Mouse (Mus musculus) midbrain, embryonic 14.5 days (tissue): ENCODE measurements at regions not wholly inside any gene's neighbourhood (a gene's known extent, or its start where the extent isn't known, plus 50 kb on each side); places are given as distances from the start of the nearest gene placed in this dataset.

ENCODE experiments used
- ATAC-seq: fragments of 200-750 bp; cut with Nextera tagmentation; 2 replicates; pipeline ENCODE4 v1.8.0; 2017; ENCODE audit warnings: moderate number of reproducible peaks, moderate library complexity; ENCODE audit not compliant: low FRiP score, low TSS enrichment
- DNase-seq: peaks from one replicate; pipeline ENCODE4 v3.0.0-alpha.2; 2015
- H3K27ac ChIP-seq: fragments of 300-500 bp; sonication (generic); replicated peaks from 2 replicates; pipeline ENCODE4 v1.5.1; 2014; ENCODE audit warnings: mild to moderate bottlenecking, low read depth, low read length, moderate library complexity
- H3K27me3 ChIP-seq: fragments of 300-500 bp; sonication (generic); 2 replicates; pipeline ENCODE4 v1.6.1; 2014; ENCODE audit warnings: low read length, control low read depth, mixed read lengths; ENCODE audit not compliant: control insufficient read depth, insufficient read depth
- H3K36me3 ChIP-seq: fragments of 300-500 bp; sonication (generic); 2 replicates; pipeline ENCODE4 v1.6.1; 2014; ENCODE audit warnings: low read length, control low read depth; ENCODE audit not compliant: control insufficient read depth, insufficient read depth
- H3K4me1 ChIP-seq: fragments of 300-500 bp; sonication (generic); 2 replicates; pipeline ENCODE4 v1.6.1; 2014; ENCODE audit warnings: mild to moderate bottlenecking, antibody characterized with exemption, low read length, control low read depth; ENCODE audit not compliant: control insufficient read depth, insufficient read depth
- H3K4me2 ChIP-seq: fragments of 300-500 bp; sonication (generic); 2 replicates; pipeline ENCODE4 v1.6.1; 2014; ENCODE audit warnings: mild to moderate bottlenecking, low read length, moderate library complexity
- H3K4me3 ChIP-seq: fragments of 300-500 bp; sonication (generic); replicated peaks from 2 replicates; pipeline ENCODE4 v1.5.1; 2014; ENCODE audit warnings: low read depth, low read length
- H3K9ac ChIP-seq: fragments of 300-500 bp; sonication (generic); replicated peaks from 2 replicates; pipeline ENCODE4 v1.6.1; 2014; ENCODE audit warnings: mild to moderate bottlenecking, low read length, moderate library complexity
- H3K9me3 ChIP-seq: fragments of 300-500 bp; sonication (generic); 2 replicates; pipeline ENCODE4 v1.6.1; 2016; ENCODE audit warnings: low read length, control low read depth, mixed read lengths; ENCODE audit not compliant: control insufficient read depth
- WGBS: fragments of 180-500 bp; shearing (Covaris S2); extraction: QIAGEN DNeasy Blood & Tissue Kit; methylation state at CpG from one replicate; pipeline ENCODE4 v1.1.7; 2014; 5-methylcytosine and 5-hydroxymethylcytosine counted together

DNA sequence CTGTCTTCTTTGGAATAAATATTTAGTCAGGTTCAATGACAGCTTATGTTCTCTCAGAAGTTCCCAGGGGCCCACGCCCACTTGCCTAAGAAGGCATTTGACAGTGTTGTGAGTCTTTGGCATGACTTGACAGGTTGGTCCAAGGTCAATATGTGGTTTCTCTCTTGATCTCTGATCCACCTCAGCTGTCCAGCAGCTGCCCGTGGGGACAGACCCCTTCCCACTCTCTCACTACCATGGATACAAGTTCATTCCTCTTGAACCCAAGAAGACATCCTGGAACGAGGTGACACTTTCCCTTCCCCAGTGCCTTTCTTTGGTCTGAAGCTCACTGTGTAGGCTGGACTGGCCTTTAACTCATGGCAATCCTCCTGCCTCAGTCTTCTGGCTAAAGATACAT lies 145.0 kb upstream of the Lef1 start:
- ATAC-seq (no peak), DNase-seq (no peak)
- Histone ChIP-seq H3K4me3 (no peak overlapping the region), H3K4me1 (peaks cover 43% of the 10 kb centered on the region), H3K9ac (no peak overlapping the region), H3K36me3 (no peaks in the 10 kb centered on the region), H3K27me3 (no peaks in the 10 kb centered on the region), H3K9me3 (no peaks in the 10 kb centered on the region), H3K4me2 (no peak overlapping the region), H3K27ac (peak overlapping the region; percentile 89; the same call in 1 of the 2 replicates)
- 95% methylated on average over 3 of the region's 3 CpGs for WGBS

DNA sequence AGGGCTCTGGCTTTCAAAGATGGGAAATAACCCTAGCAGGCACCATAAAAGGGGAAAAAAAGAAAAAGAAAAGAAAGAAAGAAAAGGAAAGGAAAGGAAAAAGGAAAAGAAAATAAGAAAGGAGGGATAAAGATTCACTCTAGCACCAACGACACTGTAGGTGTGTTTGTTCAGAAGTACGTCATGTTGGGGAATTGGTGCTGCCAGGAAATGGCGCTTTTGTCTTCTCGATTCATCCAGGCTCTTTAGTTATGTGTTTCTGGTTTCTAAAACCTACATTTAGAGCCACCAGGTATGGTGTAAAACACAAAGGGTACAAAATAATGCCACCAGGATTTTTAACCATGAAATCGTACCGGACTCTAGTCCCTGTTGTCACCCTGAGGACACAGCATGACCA lies 146.2 kb upstream of the Lef1 start:
- no peaks in the 10 kb centered on the region for H3K9me3 ChIP-seq
- H3K27me3 ChIP-seq, result no peaks in the 10 kb centered on the region
- no peak overlapping the region for H3K4me3 ChIP-seq
- peak overlapping the region; percentile 89 for H3K27ac ChIP-seq
- 48% methylated on average over 6 of the region's 6 CpGs for WGBS
- no peaks in the 10 kb centered on the region for H3K36me3 ChIP-seq
- ATAC-seq, result no peak
- DNase-seq, result no peak
- H3K4me1 ChIP-seq, result peaks cover 43% of the 10 kb centered on the region
- H3K4me2 ChIP-seq, result peak overlapping the region; percentile 45
- H3K9ac ChIP-seq, result no peak overlapping the region

DNA sequence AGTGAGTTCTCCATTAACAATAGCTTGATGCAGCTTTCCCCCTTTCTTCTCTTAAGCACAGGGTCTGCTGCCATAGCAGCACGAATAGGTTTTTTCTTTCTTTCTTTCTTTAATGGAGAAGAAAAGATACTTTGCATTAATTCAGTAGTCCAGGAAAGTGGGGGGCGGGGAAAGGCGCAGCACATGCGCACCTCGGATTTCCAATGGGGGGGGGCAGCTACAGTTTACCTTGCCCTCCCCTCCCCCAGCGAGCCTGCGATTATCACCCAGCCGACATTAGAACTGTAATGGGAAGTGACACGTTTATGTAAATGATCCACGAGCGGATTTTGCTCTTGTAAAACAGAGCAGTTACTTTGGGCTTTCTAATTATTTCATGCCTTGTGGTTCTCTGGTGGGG lies 146.6 kb upstream of the Lef1 start:
- ATAC-seq, result peak; percentile 79

DNA sequence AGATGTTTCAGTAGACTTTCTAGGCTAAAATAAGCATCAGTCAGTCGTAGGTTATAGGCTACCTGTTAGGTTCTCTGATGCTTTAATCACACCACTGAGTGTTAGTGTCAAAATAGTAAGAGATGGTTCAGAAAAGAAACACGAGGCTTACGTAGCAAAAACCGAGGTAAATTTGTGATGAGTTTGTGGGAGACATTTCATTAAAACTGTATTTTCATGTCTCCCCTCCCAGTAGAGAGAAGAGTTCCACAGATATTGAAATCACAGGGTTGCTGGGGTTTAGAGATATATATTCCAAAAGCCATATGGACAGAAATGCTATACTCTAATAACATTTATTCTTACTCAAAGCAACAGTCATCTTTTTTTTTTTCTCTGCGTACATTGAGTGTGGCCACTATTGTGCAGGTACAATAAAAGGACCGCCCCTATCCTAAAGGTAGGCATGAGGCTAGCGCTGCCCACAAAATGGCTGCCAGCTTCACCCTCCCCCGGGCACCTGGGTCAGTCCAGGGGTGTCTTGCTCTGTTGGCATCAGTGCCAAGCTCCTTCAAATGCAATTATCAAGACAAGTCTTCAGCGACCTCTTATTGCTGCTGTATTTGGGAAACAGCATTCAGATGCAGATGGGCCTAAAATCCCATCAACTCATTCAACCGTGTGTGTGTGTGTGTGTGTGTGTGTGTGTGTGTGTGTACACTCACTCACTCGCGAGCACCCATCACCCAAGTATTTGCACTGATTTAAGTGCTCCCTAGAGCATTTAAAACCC lies 147.4 kb upstream of the Lef1 start:
- Histone ChIP-seq H3K4me1 (peaks cover 43% of the 10 kb centered on the region), H3K9ac (no peak overlapping the region), H3K9me3 (no peaks in the 10 kb centered on the region), H3K4me3 (0 out of 2 replicates have a peak overlapping the region, but pooled peaks have one; percentile 5), H3K27ac (peak overlapping the region; percentile 89), H3K4me2 (peak overlapping the region; percentile 45), H3K27me3 (no peaks in the 10 kb centered on the region), H3K36me3 (no peaks in the 10 kb centered on the region)
- 11% methylated on average over 12 of the region's 12 CpGs for WGBS
- DNase-seq (peak; percentile 79), ATAC-seq (peak; percentile 70)

More for the DNA sequence above, 146.6 kb upstream of the Lef1 start:
- Histone ChIP-seq H3K36me3 (no peaks in the 10 kb centered on the region), H3K27ac (peak overlapping the region; percentile 89), H3K4me2 (peak overlapping the region; percentile 45), H3K4me1 (peaks cover 43% of the 10 kb centered on the region), H3K9ac (no peak overlapping the region), H3K9me3 (no peaks in the 10 kb centered on the region), H3K4me3 (0 out of 2 replicates have a peak overlapping the region, but pooled peaks have one; percentile 5), H3K27me3 (no peaks in the 10 kb centered on the region)
- DNase-seq, result peak; percentile 93
- WGBS, result under 1% methylated on average over 11 of the region's 11 CpGs

DNA sequence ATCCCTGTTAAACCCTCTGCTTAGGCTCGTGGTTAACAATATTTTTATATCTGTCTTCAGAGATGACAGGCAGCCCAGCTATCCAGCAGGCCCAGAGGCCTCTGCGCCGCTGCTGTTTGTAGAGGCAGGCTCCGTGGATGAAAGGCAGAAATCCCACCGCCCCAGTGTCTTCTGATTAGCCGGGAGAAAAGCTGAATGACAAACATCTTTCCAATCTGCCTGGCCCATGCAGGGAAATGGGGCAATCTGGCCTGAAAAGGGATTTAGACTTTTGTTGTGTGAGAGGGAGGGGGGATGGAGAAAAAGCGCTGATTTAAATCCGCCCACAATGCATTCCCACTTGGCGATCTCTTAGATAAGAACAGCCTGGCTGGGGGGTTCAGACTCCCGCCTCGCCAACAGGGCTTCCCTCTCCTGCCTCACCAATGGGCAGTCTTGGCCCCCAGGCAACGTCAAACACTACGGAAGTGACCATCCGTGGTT lies 148.1 kb upstream of the Lef1 start:
- WGBS, result 5% methylated on average over 14 of the region's 14 CpGs

DNA sequence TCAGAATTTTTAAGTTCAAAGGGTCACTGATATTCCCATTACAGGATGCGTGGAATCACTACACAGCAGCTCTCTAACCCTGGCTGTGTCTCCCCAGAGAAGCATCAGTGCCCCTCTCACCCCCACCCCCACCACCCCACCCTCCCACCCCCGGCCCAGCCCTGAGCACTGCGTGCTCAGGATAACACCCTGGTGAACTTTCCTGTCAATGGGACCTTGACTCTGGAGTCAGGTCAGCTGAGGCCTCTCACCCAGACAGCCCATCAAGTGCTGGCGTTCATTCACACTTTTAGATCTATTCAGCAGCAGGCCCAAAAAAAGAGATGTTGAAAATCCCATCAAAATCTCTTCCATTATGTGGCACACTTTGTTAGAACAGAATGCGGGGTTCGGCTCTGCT lies 148.6 kb upstream of the Lef1 start:
- peak overlapping the region; percentile 27; the same call in 1 of the 2 replicates for H3K9ac ChIP-seq
- no peaks in the 10 kb centered on the region for H3K27me3 ChIP-seq
- no peak for DNase-seq
- peak overlapping the region; percentile 45 for H3K4me2 ChIP-seq
- H3K36me3 ChIP-seq, result no peaks in the 10 kb centered on the region
- peaks cover 43% of the 10 kb centered on the region for H3K4me1 ChIP-seq
- no peaks in the 10 kb centered on the region for H3K9me3 ChIP-seq
- 4% methylated on average over 6 of the region's 6 CpGs for WGBS
- H3K27ac ChIP-seq, result peak overlapping the region; percentile 89
- ATAC-seq, result peak; percentile 18; the same call in 1 of the 2 replicates
- H3K4me3 ChIP-seq, result no peak overlapping the region

More for the DNA sequence above, 148.1 kb upstream of the Lef1 start:
- H3K9me3 ChIP-seq, result no peaks in the 10 kb centered on the region
- no peaks in the 10 kb centered on the region for H3K36me3 ChIP-seq
- no peak overlapping the region for H3K4me3 ChIP-seq
- H3K27me3 ChIP-seq, result no peaks in the 10 kb centered on the region
- peak; percentile 70 for ATAC-seq
- peak overlapping the region; percentile 89 for H3K27ac ChIP-seq
- peak overlapping the region; percentile 45 for H3K4me2 ChIP-seq
- DNase-seq, result peak; percentile 87
- peak overlapping the region; percentile 27 for H3K9ac ChIP-seq
- H3K4me1 ChIP-seq, result peaks cover 43% of the 10 kb centered on the region

DNA sequence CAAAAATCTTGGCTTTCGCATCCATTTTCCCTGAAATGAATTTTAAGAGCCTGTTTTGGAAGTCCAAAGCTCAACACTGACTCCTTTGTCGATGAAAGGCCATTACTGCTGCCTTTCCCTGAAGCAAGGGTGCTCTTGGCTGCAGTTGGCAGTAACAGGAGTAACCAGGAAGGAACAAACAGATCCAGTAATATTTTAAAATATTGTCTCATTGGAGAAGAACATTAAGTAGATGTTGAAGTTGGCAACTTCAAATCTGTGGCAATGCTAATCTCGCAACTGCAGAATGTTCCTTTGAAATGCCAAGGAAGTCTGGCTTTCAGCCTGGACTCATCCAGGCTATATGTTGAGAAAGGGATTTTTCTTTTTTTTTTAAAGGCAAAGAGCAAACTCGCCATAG lies 154.3 kb upstream of the Lef1 start:
- no peak overlapping the region for H3K4me3 ChIP-seq
- 0 out of 2 replicates have a peak, but pooled peaks cover 4% of the 10 kb centered on the region for H3K9me3 ChIP-seq
- H3K36me3 ChIP-seq, result no peaks in the 10 kb centered on the region
- no peak overlapping the region for H3K27ac ChIP-seq
- H3K27me3 ChIP-seq, result no peaks in the 10 kb centered on the region
- no peak overlapping the region for H3K9ac ChIP-seq
- H3K4me1 ChIP-seq, result peaks cover 3% of the 10 kb centered on the region
- 86% methylated on average over 4 of the region's 4 CpGs for WGBS
- no peak overlapping the region for H3K4me2 ChIP-seq
- DNase-seq (no peak), ATAC-seq (no peak)

DNA sequence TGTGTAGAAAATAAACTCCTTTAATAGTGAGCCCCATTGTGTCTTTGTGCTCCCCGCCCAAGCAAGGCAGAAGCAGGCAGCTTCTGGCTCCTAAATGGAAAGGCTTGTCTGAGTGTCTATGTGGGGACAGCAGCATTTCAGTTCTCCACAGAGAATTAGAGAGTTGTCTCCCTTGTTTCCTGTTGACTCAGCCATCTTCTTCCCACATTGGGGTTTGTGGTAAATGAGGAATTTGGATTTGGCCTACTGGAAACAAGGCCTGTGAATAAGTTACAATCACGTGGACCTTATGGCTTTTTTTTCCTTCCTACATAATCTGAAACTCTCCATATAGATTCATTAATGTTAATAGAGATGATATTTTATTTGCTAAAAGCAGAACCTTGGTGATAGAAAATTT lies 158.9 kb upstream of the Lef1 start:
- no peaks in the 10 kb centered on the region for H3K27me3 ChIP-seq
- H3K36me3 ChIP-seq, result no peaks in the 10 kb centered on the region
- no peak overlapping the region for H3K27ac ChIP-seq
- H3K9me3 ChIP-seq, result 0 out of 2 replicates have a peak, but pooled peaks cover 4% of the 10 kb centered on the region
- no peak overlapping the region for H3K4me2 ChIP-seq
- H3K4me1 ChIP-seq, result peaks cover 10% of the 10 kb centered on the region
- H3K4me3 ChIP-seq, result no peak overlapping the region
- ATAC-seq (no peak), DNase-seq (no peak)
- 72% methylated on average over 2 of the region's 2 CpGs for WGBS
- no peak overlapping the region for H3K9ac ChIP-seq

DNA sequence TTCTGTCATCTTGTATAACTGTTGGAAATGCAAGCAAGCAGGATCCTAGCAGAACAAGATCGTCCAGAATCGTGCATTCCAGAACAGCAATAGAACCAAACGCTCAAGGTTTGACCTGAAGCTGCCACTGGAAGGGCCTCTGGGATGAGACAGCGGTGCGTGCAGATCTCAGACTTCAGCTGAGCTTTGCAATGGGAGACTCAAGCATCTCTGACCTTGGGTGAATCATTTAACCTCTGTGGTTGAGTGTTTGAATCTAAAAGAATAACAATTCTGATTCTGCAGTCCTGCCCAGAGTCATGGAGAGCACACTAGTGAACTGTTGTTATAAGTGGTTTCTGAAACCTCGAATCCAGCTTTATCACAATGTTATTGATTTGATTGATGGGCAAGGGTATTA lies 159.4 kb upstream of the Lef1 start:
- DNase-seq (no peak), ATAC-seq (no peak)
- no peak overlapping the region for H3K27ac ChIP-seq
- no peak overlapping the region for H3K4me3 ChIP-seq
- no peak overlapping the region for H3K9ac ChIP-seq
- no peak overlapping the region for H3K4me2 ChIP-seq
- H3K36me3 ChIP-seq, result no peaks in the 10 kb centered on the region
- H3K9me3 ChIP-seq, result 0 out of 2 replicates have a peak, but pooled peaks cover 4% of the 10 kb centered on the region
- WGBS, result 83% methylated on average over 6 of the region's 6 CpGs
- H3K4me1 ChIP-seq, result peaks cover 15% of the 10 kb centered on the region
- H3K27me3 ChIP-seq, result no peaks in the 10 kb centered on the region
